Mouse (Mus musculus) C2C12 (cell line): Measurements from ENCODE around the gene Pmepa1. TPM values are rescaled to one million over a fixed set of nuclear protein-coding genes. Genes with fewer than 3 reads are reported as not detected.

Experiments used
- H3K27me3 ChIP-seq: one replicate; pipeline ENCODE4 v1.6.1; 2011; ENCODE audit not compliant: control insufficient read depth, insufficient read depth, insufficient read length
- H3K36me3 ChIP-seq: one replicate; pipeline ENCODE4 v1.6.1; 2011; ENCODE audit not compliant: control insufficient read depth, insufficient read depth
- H3K4me3 ChIP-seq: one replicate; pipeline ENCODE4 v1.5.1; 2011; ENCODE audit warnings: mild to moderate bottlenecking, control low read depth; ENCODE audit not compliant: poor library complexity, insufficient read depth, severe bottlenecking
- H3K79me2 ChIP-seq: one replicate; pipeline ENCODE4 v1.6.1; 2011; ENCODE audit not compliant: control insufficient read depth, insufficient read depth
- H3K79me3 ChIP-seq: one replicate; pipeline ENCODE4 v1.6.1; 2011; ENCODE audit warnings: low read depth, control low read depth
- H3ac ChIP-seq: one replicate; pipeline ENCODE3; 2011; ENCODE audit warnings: low read depth; ENCODE audit not compliant: control insufficient read depth, insufficient read length
- CEBPB ChIP-seq: IDR thresholded peaks from one replicate; pipeline ENCODE4 v1.6.1; 2011; ENCODE audit warnings: low read depth, mild to moderate bottlenecking, control low read depth, moderate library complexity
- CTCF ChIP-seq: IDR thresholded peaks from one replicate; pipeline ENCODE4 v1.5.1; 2011; ENCODE audit not compliant: control insufficient read depth, insufficient read depth, insufficient read length
- FOSL1 ChIP-seq: IDR thresholded peaks from one replicate; pipeline ENCODE4 v1.8.0; 2011; ENCODE audit warnings: mild to moderate bottlenecking, low read length; ENCODE audit not compliant: poor library complexity, insufficient read depth, severe bottlenecking
- MAX ChIP-seq: IDR thresholded peaks from one replicate; pipeline ENCODE4 v1.6.1; 2011; ENCODE audit warnings: mild to moderate bottlenecking, control low read depth
- MYOD1 ChIP-seq: IDR thresholded peaks from one replicate; pipeline ENCODE4 v1.6.1; 2011; ENCODE audit warnings: low read depth; ENCODE audit not compliant: control insufficient read depth, insufficient read length
- MYOG ChIP-seq: IDR thresholded peaks from one replicate; pipeline ENCODE4 v1.6.1; 2011; ENCODE audit not compliant: control insufficient read depth, insufficient read length; ENCODE audit errors: extremely low read depth
- USF1 ChIP-seq: IDR thresholded peaks from one replicate; pipeline ENCODE4 v1.6.1; 2011; ENCODE audit warnings: low read depth, mild to moderate bottlenecking, control low read depth, moderate library complexity
- polyA plus RNA-seq: library from polyadenylated mRNA; unstranded; fragments of >200 nt; fragmentation: generic; extraction: Trizol; gene quantifications from one replicate; pipeline ENCODE4 v1.2.1, GENCODE M21; 2012; ENCODE audit warnings: missing spikeins

Gene Pmepa1
- polyA plus RNA-seq, 1 experiment: 180 TPM

DNA sequence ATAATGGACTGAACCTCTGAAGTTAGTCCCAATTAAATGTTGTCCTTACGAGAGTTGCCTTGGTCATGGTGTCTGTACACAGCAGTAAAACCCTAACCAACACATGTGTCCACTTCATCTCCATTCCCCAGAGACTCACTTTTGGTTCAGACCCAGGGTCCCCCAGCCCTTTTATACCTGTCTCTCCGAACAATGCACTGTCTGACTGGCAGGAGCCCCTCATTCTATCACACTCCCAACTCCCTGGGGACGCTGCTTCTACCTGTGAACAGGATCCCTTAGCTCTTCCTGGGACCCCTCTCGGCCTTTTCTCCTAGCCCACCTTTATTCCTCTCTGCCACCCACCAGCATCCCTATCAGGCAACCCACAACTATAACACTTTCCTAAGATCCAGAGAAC is 81.5 kb downstream of the Pmepa1 start:
- no peak overlapping the region for H3K4me3 ChIP-seq
- no peaks in the 10 kb centered on the region for H3K27me3 ChIP-seq
- no peaks in the 10 kb centered on the region for H3K36me3 ChIP-seq
- no peak overlapping the region for H3ac ChIP-seq
- TF ChIP-seq FOSL1 (no peak), MYOD1 (no peak), MAX (no peak), CTCF (no peak), CEBPB (no peak), USF1 (no peak), MYOG (no peak)
- no peaks in the 10 kb centered on the region for H3K79me2 ChIP-seq
- no peaks in the 10 kb centered on the region for H3K79me3 ChIP-seq

DNA sequence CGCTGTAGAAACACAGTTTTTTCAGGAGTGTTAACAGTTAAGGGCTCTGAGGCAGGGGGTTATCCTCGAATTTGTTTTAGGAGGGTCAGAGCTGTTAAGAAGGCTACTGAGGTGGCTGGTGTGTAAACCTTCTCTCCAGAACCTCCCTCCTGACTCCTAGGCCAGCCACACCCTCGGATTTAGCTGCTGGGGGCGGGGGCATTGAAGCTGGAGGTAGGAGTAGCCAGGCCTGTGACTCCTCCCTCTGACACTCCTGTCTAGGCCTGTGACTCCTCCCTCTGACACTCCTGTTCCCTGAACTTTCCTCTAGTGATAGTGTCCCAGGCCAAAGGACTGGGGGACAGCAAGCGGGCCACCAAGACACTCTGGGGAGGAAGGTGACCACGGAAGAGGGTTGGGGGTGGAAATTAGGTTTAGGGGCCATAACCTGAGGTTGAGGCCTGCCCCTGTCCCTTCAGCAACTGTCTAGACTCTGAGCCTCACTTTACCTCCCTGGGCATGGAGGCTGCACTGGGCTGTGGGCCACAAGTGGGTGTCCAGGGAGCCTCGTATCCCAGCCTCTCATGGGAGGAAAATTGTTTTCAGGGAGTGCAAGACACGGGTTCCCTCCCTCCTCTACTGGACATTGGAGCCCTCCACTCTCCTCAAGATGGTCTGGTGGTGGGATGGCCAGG is 89.0 kb downstream of the Pmepa1 start:
- no peaks in the 10 kb centered on the region for H3K79me2 ChIP-seq
- no peak for TF ChIP-seq MAX
- TF ChIP-seq FOSL1: no peak
- no peak for TF ChIP-seq MYOG
- no peaks in the 10 kb centered on the region for H3K79me3 ChIP-seq
- no peak overlapping the region for H3K4me3 ChIP-seq
- H3K27me3 ChIP-seq: peaks cover 6% of the 10 kb centered on the region
- no peak overlapping the region for H3ac ChIP-seq
- H3K36me3 ChIP-seq: no peaks in the 10 kb centered on the region

GRCm38 (mm10) chr2:173186047-173186943 is 90.0 kb downstream of the Pmepa1 start:
- Histone ChIP-seq H3ac (no peak overlapping the region), H3K36me3 (no peaks in the 10 kb centered on the region), H3K4me3 (no peak overlapping the region), H3K27me3 (peaks cover 12% of the 10 kb centered on the region), H3K79me2 (no peaks in the 10 kb centered on the region), H3K79me3 (no peaks in the 10 kb centered on the region)
- TF ChIP-seq CTCF (peak; percentile 98), USF1 (no peak), MYOG (no peak)

- Histone ChIP-seq H3K4me3 (no peak overlapping the region), H3ac (no peak overlapping the region), H3K79me2 (no peaks in the 10 kb centered on the region), H3K27me3 (peaks cover 22% of the 10 kb centered on the region), H3K79me3 (no peaks in the 10 kb centered on the region), H3K36me3 (no peaks in the 10 kb centered on the region)
- TF ChIP-seq CTCF (no peak), FOSL1 (no peak), MAX (no peak), USF1 (peak; percentile 63)
Observed at GRCm38 (mm10) chr2:173185282-173185681, 91.1 kb downstream of the Pmepa1 start.

DNA sequence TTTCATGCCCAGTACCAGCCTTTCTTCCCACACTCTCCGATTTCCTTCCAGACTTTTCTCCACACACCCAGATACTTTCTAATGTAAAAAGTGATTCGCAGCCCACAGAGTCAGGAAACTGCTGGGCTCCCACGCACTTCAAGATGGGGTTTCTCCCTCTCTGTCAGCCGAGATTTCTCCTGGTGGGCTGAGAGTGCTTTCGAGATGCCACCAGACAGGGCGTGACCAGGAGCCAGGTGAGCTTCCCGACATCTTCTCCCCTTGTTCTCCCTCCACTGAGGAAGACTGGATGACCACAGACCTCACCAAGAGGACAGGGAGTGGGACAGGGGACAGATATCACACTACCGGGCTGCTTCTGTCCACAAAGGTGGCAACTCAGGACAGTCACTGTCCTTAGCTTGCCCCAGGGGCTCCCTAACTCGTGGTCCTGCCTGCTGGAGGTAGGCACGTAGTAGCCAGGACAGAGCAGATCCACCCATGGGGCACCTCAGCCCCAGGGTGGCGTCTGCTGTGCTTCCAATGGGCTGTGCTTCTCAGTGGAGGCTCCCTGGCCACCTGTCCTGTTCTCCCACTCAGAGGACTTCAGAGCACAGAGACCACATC is 91.8 kb downstream of the Pmepa1 start:
- no peak overlapping the region for H3ac ChIP-seq
- peaks cover 29% of the 10 kb centered on the region for H3K27me3 ChIP-seq
- H3K79me3 ChIP-seq: no peaks in the 10 kb centered on the region
- no peaks in the 10 kb centered on the region for H3K36me3 ChIP-seq
- no peaks in the 10 kb centered on the region for H3K79me2 ChIP-seq
- no peak overlapping the region for H3K4me3 ChIP-seq
- no peak for TF ChIP-seq CTCF
- no peak for TF ChIP-seq MAX
- no peak for TF ChIP-seq USF1
- TF ChIP-seq MYOG: no peak
- TF ChIP-seq CEBPB: no peak
- no peak for TF ChIP-seq FOSL1
- TF ChIP-seq MYOD1: no peak
